Mouse (Mus musculus) c-Kit-positive CD71-negative TER-119-negative erythroid progenitor cells, embryonic 14.5 days (primary cell): ENCODE data around the gene Dppa5a.
A peak's percentile ranks its signal among the peaks of the same experiment; 100 is the strongest.
"Not testable (repeated sequence)": the region's sequence is repeated elsewhere in the genome, so short reads cannot be mapped to it uniquely, and the experiment has no call there.

Source experiments
- DNase-seq: peaks from one replicate; pipeline ENCODE4 v3.0.0-alpha.2; 2013; ENCODE audit warnings: low read depth

The Dppa5a gene

GRCm38 (mm10) chr9:78364701-78365100, 3.3 kb downstream of the Dppa5a start:
- DNase-seq: no peak

- DNase-seq: no peak
Observed at GRCm38 (mm10) chr9:78363374-78363773, 4.6 kb downstream of the Dppa5a start.

- DNase-seq: no peak
Observed at GRCm38 (mm10) chr9:78360484-78360872, 7.5 kb downstream of the Dppa5a start.

GRCm38 (mm10) chr9:78359750-78360483, 8.1 kb downstream of the Dppa5a start:
- DNase-seq: no peak

- DNase-seq: peak; percentile 52
Observed at GRCm38 (mm10) chr9:78358053-78358452, 9.9 kb downstream of the Dppa5a start.

GRCm38 (mm10) chr9:78355611-78356010, 12.4 kb downstream of the Dppa5a start, which contains the start of gene Gsta2:
Gene Gsta2, minus strand, starts transcription at chr9:78355788.
- no peak for DNase-seq

- DNase-seq: no peak
Observed at GRCm38 (mm10) chr9:78354665-78355578, 13.1 kb downstream of the Dppa5a start.

- no peak for DNase-seq
Observed at GRCm38 (mm10) chr9:78351504-78352220, 16.3 kb downstream of the Dppa5a start.

- not testable (repeated sequence) for DNase-seq
Observed at GRCm38 (mm10) chr9:78350007-78350406, 18.0 kb downstream of the Dppa5a start.

- DNase-seq: not testable (repeated sequence)
Observed at GRCm38 (mm10) chr9:78349141-78349540, 18.8 kb downstream of the Dppa5a start.

- not testable (repeated sequence) for DNase-seq
Observed at GRCm38 (mm10) chr9:78348206-78349004, 19.6 kb downstream of the Dppa5a start.

- no peak for DNase-seq
Observed at GRCm38 (mm10) chr9:78347004-78347403, 21.0 kb downstream of the Dppa5a start.

- DNase-seq: not testable (repeated sequence)
Observed at GRCm38 (mm10) chr9:78345235-78345634, 22.7 kb downstream of the Dppa5a start.

- DNase-seq: not testable (repeated sequence)
Observed at GRCm38 (mm10) chr9:78343055-78343454, 24.9 kb downstream of the Dppa5a start.

GRCm38 (mm10) chr9:78342494-78342893, 25.5 kb downstream of the Dppa5a start:
- not testable (repeated sequence) for DNase-seq

GRCm38 (mm10) chr9:78340324-78340723, 27.7 kb downstream of the Dppa5a start:
- DNase-seq: peak; percentile 23

- DNase-seq: not testable (repeated sequence)
Observed at GRCm38 (mm10) chr9:78337050-78337449, 30.9 kb downstream of the Dppa5a start.

GRCm38 (mm10) chr9:78327289-78327688, 40.7 kb downstream of the Dppa5a start, which contains the start of gene Omt2b:
Gene Omt2b, plus strand, starts transcription at chr9:78327589.
- not testable (repeated sequence) for DNase-seq

GRCm38 (mm10) chr9:78319499-78319898, 48.5 kb downstream of the Dppa5a start:
- no peak for DNase-seq
